Mouse (Mus musculus): Measurements from ENCODE around the gene Ptgir. TPM values are rescaled to one million over a fixed set of nuclear protein-coding genes. Genes with fewer than 3 reads are reported as not detected.
A peak's percentile ranks its signal among the peaks of the same experiment; 100 is the strongest.

The Ptgir gene
- polyA plus RNA-seq (2012; fragmentation: generic; extraction: Trizol): 5.7 TPM
- long read RNA-seq, experiment 1: 0 reads
- long read RNA-seq, experiment 2: 0 reads

DNA sequence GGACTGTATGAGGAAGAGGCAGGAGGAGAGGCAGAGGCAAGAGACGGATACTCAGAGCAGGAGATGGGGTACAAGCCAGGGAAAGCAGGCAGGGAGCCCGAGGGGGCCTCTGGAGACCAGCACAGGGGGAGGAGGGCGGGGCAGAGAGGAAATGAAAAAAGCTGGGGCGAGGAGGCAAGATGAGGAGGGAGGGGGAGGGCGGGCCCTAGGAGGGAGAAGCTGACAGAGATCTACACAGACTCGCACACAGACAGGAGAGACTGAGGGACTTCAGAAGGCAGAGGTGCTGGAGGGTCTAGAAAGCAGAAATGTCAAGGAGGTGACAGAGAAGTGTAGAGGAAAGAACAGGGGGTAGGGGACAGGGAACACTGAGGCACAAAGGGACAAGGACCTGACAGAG lies at the start of gene Ptgir:
TSS of gene Ptgir (plus strand) at position 210 of the 400 bp plus-strand sequence.
- TF ChIP-seq MYOD1 (IDR thresholded peaks at IDR 0.05; ENCODE audit: control insufficient read depth, insufficient read length, low read depth) (no peak), CTCF (IDR thresholded peaks at IDR 0.05; ENCODE audit: control insufficient read depth, insufficient read depth, insufficient read length) (no peak), CEBPB (IDR thresholded peaks at IDR 0.05; ENCODE audit: low read depth) (no peak), FOSL1 (IDR thresholded peaks at IDR 0.05; ENCODE audit: insufficient read depth, low read length, poor library complexity, severe bottlenecking) (no peak), MYOG (IDR thresholded peaks at IDR 0.05; ENCODE audit: control insufficient read depth, extremely low read depth, insufficient read length) (no peak), MAX (IDR thresholded peaks at IDR 0.05) (no peak), USF1 (IDR thresholded peaks at IDR 0.05; ENCODE audit: low read depth) (no peak)
- Histone ChIP-seq H3K79me3 (ENCODE audit: low read depth) (peaks cover 6% of the 10 kb centered on the region), H3ac (ENCODE audit: control insufficient read depth, insufficient read length, low read depth) (peak within 1 kb of the TSS; percentile 2), H3K4me3 (ENCODE audit: insufficient read depth, poor library complexity, severe bottlenecking) (no peak within 1 kb of the TSS), H3K36me3 (ENCODE audit: control insufficient read depth, insufficient read depth) (no peaks in the 10 kb centered on the region), H3K27me3 (ENCODE audit: control insufficient read depth, insufficient read depth, insufficient read length) (no peaks in the 10 kb centered on the region), H3K79me2 (ENCODE audit: control insufficient read depth, insufficient read depth) (peaks cover 23% of the 10 kb centered on the region)

DNA sequence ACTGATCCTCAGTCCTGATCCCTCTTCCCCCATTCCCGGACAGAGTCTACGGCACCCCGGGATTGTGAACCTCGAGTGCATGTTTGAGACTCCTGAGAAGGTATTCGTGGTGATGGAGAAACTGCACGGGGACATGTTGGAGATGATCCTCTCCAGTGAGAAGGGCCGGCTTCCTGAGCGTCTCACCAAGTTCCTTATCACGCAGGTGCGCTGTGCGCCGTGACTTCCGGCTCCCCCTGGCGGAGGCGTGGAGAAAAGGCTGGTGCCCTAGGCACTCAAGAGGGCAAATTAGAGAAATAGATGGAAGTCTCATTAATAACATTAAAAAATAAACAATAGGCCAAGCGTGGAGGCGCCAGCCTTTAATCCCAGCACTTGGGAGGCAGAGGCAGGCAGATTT lies 48.0 kb upstream of the Ptgir start:
- Histone ChIP-seq H3K36me3 (ENCODE audit: control insufficient read depth, insufficient read depth) (peaks cover 5% of the 10 kb centered on the region), H3K4me3 (ENCODE audit: insufficient read depth, poor library complexity, severe bottlenecking) (no peak overlapping the region), H3K27me3 (ENCODE audit: control insufficient read depth, insufficient read depth, insufficient read length) (no peaks in the 10 kb centered on the region), H3K79me3 (ENCODE audit: low read depth) (no peaks in the 10 kb centered on the region), H3K79me2 (ENCODE audit: control insufficient read depth, insufficient read depth) (no peaks in the 10 kb centered on the region), H3ac (ENCODE audit: control insufficient read depth, insufficient read length, low read depth) (no peak overlapping the region)
- TF ChIP-seq CEBPB (IDR thresholded peaks at IDR 0.05; ENCODE audit: low read depth) (no peak), CTCF (IDR thresholded peaks at IDR 0.05; ENCODE audit: control insufficient read depth, insufficient read depth, insufficient read length) (peak; percentile 13)

DNA sequence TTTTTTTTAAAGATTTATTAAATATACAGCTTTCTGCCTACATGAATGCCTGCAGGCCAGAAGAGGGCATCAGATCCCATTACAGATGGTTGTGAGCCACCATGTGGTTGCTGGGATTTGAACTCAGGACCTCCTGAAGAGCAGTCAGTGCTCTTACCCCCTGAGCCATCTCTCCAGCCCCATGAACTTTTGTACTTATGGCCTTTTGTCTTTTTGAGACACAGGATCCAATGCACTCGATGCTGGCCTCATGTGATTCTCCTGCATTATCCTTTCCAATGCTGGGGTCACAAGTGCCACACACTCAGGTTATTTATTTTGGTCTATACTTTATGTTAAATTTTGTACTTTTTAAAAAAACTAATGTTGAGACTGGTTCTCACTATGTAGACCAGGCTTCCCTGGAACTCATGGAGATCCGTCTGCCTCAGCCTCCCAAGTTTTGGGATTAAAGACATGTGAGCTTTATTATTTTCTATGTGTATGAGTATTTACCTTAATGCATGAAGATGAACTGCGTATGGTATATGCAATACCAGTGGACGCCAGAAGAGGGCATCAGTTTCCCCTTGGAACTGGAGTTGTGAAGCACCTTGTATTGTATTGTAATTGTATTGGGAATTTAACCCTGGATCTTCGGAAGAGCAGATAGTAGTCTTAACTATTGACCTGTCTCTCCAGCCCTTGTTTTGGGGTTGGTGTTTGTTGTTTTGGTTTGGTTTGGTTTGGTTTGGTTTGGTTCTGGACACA lies 46.2 kb upstream of the Ptgir start:
- no peak for TF ChIP-seq MYOG (IDR thresholded peaks at IDR 0.05; ENCODE audit: control insufficient read depth, extremely low read depth, insufficient read length)
- TF ChIP-seq MAX (IDR thresholded peaks at IDR 0.05): no peak
- TF ChIP-seq CEBPB (IDR thresholded peaks at IDR 0.05; ENCODE audit: low read depth): no peak
- no peak for TF ChIP-seq MYOD1 (IDR thresholded peaks at IDR 0.05; ENCODE audit: control insufficient read depth, insufficient read length, low read depth)
- TF ChIP-seq FOSL1 (IDR thresholded peaks at IDR 0.05; ENCODE audit: insufficient read depth, low read length, poor library complexity, severe bottlenecking): no peak
- no peak for TF ChIP-seq USF1 (IDR thresholded peaks at IDR 0.05; ENCODE audit: low read depth)
- TF ChIP-seq CTCF (IDR thresholded peaks at IDR 0.05; ENCODE audit: control insufficient read depth, insufficient read depth, insufficient read length): no peak
- Histone ChIP-seq H3K79me3 (ENCODE audit: low read depth) (no peaks in the 10 kb centered on the region), H3ac (ENCODE audit: control insufficient read depth, insufficient read length, low read depth) (no peak overlapping the region), H3K4me3 (ENCODE audit: insufficient read depth, poor library complexity, severe bottlenecking) (no peak overlapping the region), H3K79me2 (ENCODE audit: control insufficient read depth, insufficient read depth) (no peaks in the 10 kb centered on the region), H3K36me3 (ENCODE audit: control insufficient read depth, insufficient read depth) (peaks cover 5% of the 10 kb centered on the region), H3K27me3 (ENCODE audit: control insufficient read depth, insufficient read depth, insufficient read length) (no peaks in the 10 kb centered on the region)

DNA sequence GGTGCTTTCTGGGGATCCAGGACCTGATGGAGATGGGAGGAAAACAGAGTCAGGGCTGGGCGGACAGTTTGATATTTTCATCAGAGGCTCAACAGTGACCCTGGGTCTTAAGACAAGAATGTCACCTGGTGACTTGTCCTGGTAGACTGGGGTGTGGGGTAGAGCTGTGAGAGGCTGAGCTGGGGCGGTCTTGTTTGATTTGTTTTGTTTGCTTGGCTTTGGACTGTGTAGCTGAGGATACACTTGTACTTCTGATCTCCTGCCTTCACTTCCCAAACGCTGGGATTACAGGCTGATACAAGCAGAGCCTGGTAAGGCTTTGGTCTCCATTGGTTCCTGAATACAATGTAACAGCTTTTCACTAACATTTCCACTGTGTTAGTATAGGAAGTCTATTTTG lies 38.8 kb upstream of the Ptgir start:
- H3K36me3 ChIP-seq (ENCODE audit: control insufficient read depth, insufficient read depth): no peaks in the 10 kb centered on the region

DNA sequence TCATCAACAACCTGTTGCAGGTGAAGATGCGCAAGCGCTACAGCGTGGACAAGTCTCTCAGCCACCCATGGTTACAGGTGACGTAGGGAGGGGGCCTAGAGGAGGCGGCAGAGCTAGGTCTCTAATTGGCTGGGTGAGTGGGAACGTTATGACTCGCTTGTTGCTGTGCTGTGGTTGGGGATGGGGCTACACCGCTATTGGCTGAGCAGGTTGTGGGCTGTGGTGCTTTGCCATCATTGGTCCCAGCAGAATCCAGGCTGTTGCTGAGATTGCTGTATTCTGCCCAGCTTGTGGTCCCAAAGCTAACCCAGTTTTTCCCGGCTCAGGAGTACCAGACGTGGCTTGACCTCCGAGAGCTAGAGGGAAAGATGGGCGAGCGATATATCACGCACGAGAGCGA lies 36.8 kb upstream of the Ptgir start:
- Histone ChIP-seq H3K79me2 (ENCODE audit: control insufficient read depth, insufficient read depth) (no peaks in the 10 kb centered on the region), H3K4me3 (ENCODE audit: insufficient read depth, poor library complexity, severe bottlenecking) (no peak overlapping the region), H3K79me3 (ENCODE audit: low read depth) (no peaks in the 10 kb centered on the region), H3K36me3 (ENCODE audit: control insufficient read depth, insufficient read depth) (no peaks in the 10 kb centered on the region), H3ac (ENCODE audit: control insufficient read depth, insufficient read length, low read depth) (no peak overlapping the region), H3K27me3 (ENCODE audit: control insufficient read depth, insufficient read depth, insufficient read length) (no peaks in the 10 kb centered on the region)
- TF ChIP-seq MYOG (IDR thresholded peaks at IDR 0.05; ENCODE audit: control insufficient read depth, extremely low read depth, insufficient read length) (no peak), CEBPB (IDR thresholded peaks at IDR 0.05; ENCODE audit: low read depth) (no peak), MAX (IDR thresholded peaks at IDR 0.05) (no peak), USF1 (IDR thresholded peaks at IDR 0.05; ENCODE audit: low read depth) (no peak), FOSL1 (IDR thresholded peaks at IDR 0.05; ENCODE audit: insufficient read depth, low read length, poor library complexity, severe bottlenecking) (no peak), CTCF (IDR thresholded peaks at IDR 0.05; ENCODE audit: control insufficient read depth, insufficient read depth, insufficient read length) (no peak), MYOD1 (IDR thresholded peaks at IDR 0.05; ENCODE audit: control insufficient read depth, insufficient read length, low read depth) (no peak)

More for the DNA sequence above, 38.8 kb upstream of the Ptgir start:
- no peak overlapping the region for H3ac ChIP-seq (ENCODE audit: control insufficient read depth, insufficient read length, low read depth)
- H3K79me2 ChIP-seq (ENCODE audit: control insufficient read depth, insufficient read depth): no peaks in the 10 kb centered on the region
- no peaks in the 10 kb centered on the region for H3K79me3 ChIP-seq (ENCODE audit: low read depth)
- H3K4me3 ChIP-seq (ENCODE audit: insufficient read depth, poor library complexity, severe bottlenecking): no peak overlapping the region
- TF ChIP-seq CEBPB (IDR thresholded peaks at IDR 0.05; ENCODE audit: low read depth) (no peak), USF1 (IDR thresholded peaks at IDR 0.05; ENCODE audit: low read depth) (no peak), FOSL1 (IDR thresholded peaks at IDR 0.05; ENCODE audit: insufficient read depth, low read length, poor library complexity, severe bottlenecking) (no peak), MYOD1 (IDR thresholded peaks at IDR 0.05; ENCODE audit: control insufficient read depth, insufficient read length, low read depth) (no peak), MAX (IDR thresholded peaks at IDR 0.05) (no peak), CTCF (IDR thresholded peaks at IDR 0.05; ENCODE audit: control insufficient read depth, insufficient read depth, insufficient read length) (no peak), MYOG (IDR thresholded peaks at IDR 0.05; ENCODE audit: control insufficient read depth, extremely low read depth, insufficient read length) (no peak)
- H3K27me3 ChIP-seq (ENCODE audit: control insufficient read depth, insufficient read depth, insufficient read length): no peaks in the 10 kb centered on the region

All from C2C12 (cell line).